Mouse (Mus musculus): ENCODE results near the gene Aacs. TPM values are rescaled to one million over a fixed set of nuclear protein-coding genes. Genes with fewer than 3 reads are reported as not detected.

Aacs gene
- polyA plus RNA-seq, 1 experiment, result 53.3 TPM

DNA sequence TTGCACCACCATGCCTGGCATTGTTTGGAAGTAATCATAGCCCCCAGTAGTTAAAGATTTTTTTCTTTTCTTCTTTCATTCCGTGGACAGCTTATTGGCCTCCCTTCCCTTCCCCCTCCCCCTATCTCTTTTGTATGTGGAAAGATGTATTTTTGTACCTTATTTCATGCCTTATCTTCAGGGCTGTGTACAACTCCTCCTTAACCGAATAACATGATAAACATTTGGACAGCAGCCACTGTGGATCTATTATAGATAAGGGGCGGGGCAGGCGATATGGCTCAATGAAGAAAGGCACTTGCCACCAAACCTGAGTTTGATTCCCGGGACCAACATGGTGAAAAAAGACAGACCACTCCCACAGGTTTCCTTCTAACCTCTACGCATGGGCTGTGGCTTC, 18.1 kb upstream of the Aacs start:
- no peak overlapping the region for H3K4me3 ChIP-seq (ENCODE audit: insufficient read depth, poor library complexity, severe bottlenecking)
- TF ChIP-seq CEBPB (IDR thresholded peaks at IDR 0.05; ENCODE audit: low read depth) (no peak), MYOG (IDR thresholded peaks at IDR 0.05; ENCODE audit: control insufficient read depth, extremely low read depth, insufficient read length) (no peak), MYOD1 (IDR thresholded peaks at IDR 0.05; ENCODE audit: control insufficient read depth, insufficient read length, low read depth) (no peak), MAX (IDR thresholded peaks at IDR 0.05) (no peak), USF1 (IDR thresholded peaks at IDR 0.05; ENCODE audit: low read depth) (no peak), FOSL1 (IDR thresholded peaks at IDR 0.05; ENCODE audit: insufficient read depth, low read length, poor library complexity, severe bottlenecking) (no peak), CTCF (IDR thresholded peaks at IDR 0.05; ENCODE audit: control insufficient read depth, insufficient read depth, insufficient read length) (no peak)
- H3K79me3 ChIP-seq (ENCODE audit: low read depth), result no peaks in the 10 kb centered on the region
- no peaks in the 10 kb centered on the region for H3K27me3 ChIP-seq (ENCODE audit: control insufficient read depth, insufficient read depth, insufficient read length)
- no peak overlapping the region for H3ac ChIP-seq (ENCODE audit: control insufficient read depth, insufficient read length, low read depth)
- peaks cover 23% of the 10 kb centered on the region for H3K36me3 ChIP-seq (ENCODE audit: control insufficient read depth, insufficient read depth)
- H3K79me2 ChIP-seq (ENCODE audit: control insufficient read depth, insufficient read depth), result no peaks in the 10 kb centered on the region

GRCm38 (mm10) chr5:125460574-125460973, 15.0 kb upstream of the Aacs start:
- no peaks in the 10 kb centered on the region for H3K27me3 ChIP-seq (ENCODE audit: control insufficient read depth, insufficient read depth, insufficient read length)
- H3K36me3 ChIP-seq (ENCODE audit: control insufficient read depth, insufficient read depth), result no peaks in the 10 kb centered on the region
- TF ChIP-seq CEBPB (IDR thresholded peaks at IDR 0.05; ENCODE audit: low read depth), result no peak
- TF ChIP-seq MAX (IDR thresholded peaks at IDR 0.05), result no peak
- no peak for TF ChIP-seq MYOG (IDR thresholded peaks at IDR 0.05; ENCODE audit: control insufficient read depth, extremely low read depth, insufficient read length)
- TF ChIP-seq FOSL1 (IDR thresholded peaks at IDR 0.05; ENCODE audit: insufficient read depth, low read length, poor library complexity, severe bottlenecking), result no peak
- no peak for TF ChIP-seq CTCF (IDR thresholded peaks at IDR 0.05; ENCODE audit: control insufficient read depth, insufficient read depth, insufficient read length)
- TF ChIP-seq MYOD1 (IDR thresholded peaks at IDR 0.05; ENCODE audit: control insufficient read depth, insufficient read length, low read depth), result no peak
- no peak for TF ChIP-seq USF1 (IDR thresholded peaks at IDR 0.05; ENCODE audit: low read depth)
- no peaks in the 10 kb centered on the region for H3K79me2 ChIP-seq (ENCODE audit: control insufficient read depth, insufficient read depth)
- H3K79me3 ChIP-seq (ENCODE audit: low read depth), result no peaks in the 10 kb centered on the region
- H3K4me3 ChIP-seq (ENCODE audit: insufficient read depth, poor library complexity, severe bottlenecking), result no peak overlapping the region
- H3ac ChIP-seq (ENCODE audit: control insufficient read depth, insufficient read length, low read depth), result no peak overlapping the region

GRCm38 (mm10) chr5:125461868-125462445, 13.7 kb upstream of the Aacs start:
- Histone ChIP-seq H3K4me3 (ENCODE audit: insufficient read depth, poor library complexity, severe bottlenecking) (no peak overlapping the region), H3K79me3 (ENCODE audit: low read depth) (no peaks in the 10 kb centered on the region), H3K27me3 (ENCODE audit: control insufficient read depth, insufficient read depth, insufficient read length) (no peaks in the 10 kb centered on the region), H3K36me3 (ENCODE audit: control insufficient read depth, insufficient read depth) (no peaks in the 10 kb centered on the region), H3ac (ENCODE audit: control insufficient read depth, insufficient read length, low read depth) (no peak overlapping the region), H3K79me2 (ENCODE audit: control insufficient read depth, insufficient read depth) (no peaks in the 10 kb centered on the region)
- TF ChIP-seq FOSL1 (IDR thresholded peaks at IDR 0.05; ENCODE audit: insufficient read depth, low read length, poor library complexity, severe bottlenecking) (no peak), USF1 (IDR thresholded peaks at IDR 0.05; ENCODE audit: low read depth) (no peak), MAX (IDR thresholded peaks at IDR 0.05) (no peak), MYOG (IDR thresholded peaks at IDR 0.05; ENCODE audit: control insufficient read depth, extremely low read depth, insufficient read length) (no peak), CTCF (IDR thresholded peaks at IDR 0.05; ENCODE audit: control insufficient read depth, insufficient read depth, insufficient read length) (peak; percentile 79), CEBPB (IDR thresholded peaks at IDR 0.05; ENCODE audit: low read depth) (no peak), MYOD1 (IDR thresholded peaks at IDR 0.05; ENCODE audit: control insufficient read depth, insufficient read length, low read depth) (no peak)

DNA sequence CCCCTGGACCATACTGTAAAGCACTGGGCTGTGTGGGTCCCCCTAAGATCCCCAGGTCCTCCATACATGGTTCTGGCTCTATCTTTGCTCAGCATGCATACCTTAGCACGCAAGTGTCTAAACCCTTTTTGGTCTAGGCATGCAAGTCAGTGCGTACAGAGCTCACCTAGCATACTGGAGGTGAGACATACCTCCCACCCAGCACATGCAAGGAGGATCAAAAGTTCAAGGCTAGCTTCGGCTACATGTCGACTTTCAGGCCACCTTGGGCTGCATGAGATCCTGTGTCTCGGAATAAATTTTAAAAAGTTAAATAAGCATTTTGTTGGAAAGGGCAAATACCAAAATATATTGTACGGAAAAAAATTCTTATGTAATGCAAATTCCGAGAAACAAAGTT, 10.4 kb upstream of the Aacs start:
- Histone ChIP-seq H3ac (ENCODE audit: control insufficient read depth, insufficient read length, low read depth) (no peak overlapping the region), H3K36me3 (ENCODE audit: control insufficient read depth, insufficient read depth) (no peaks in the 10 kb centered on the region), H3K79me3 (ENCODE audit: low read depth) (no peaks in the 10 kb centered on the region), H3K27me3 (ENCODE audit: control insufficient read depth, insufficient read depth, insufficient read length) (no peaks in the 10 kb centered on the region), H3K79me2 (ENCODE audit: control insufficient read depth, insufficient read depth) (no peaks in the 10 kb centered on the region), H3K4me3 (ENCODE audit: insufficient read depth, poor library complexity, severe bottlenecking) (no peak overlapping the region)
- TF ChIP-seq CTCF (IDR thresholded peaks at IDR 0.05; ENCODE audit: control insufficient read depth, insufficient read depth, insufficient read length) (no peak), MYOG (IDR thresholded peaks at IDR 0.05; ENCODE audit: control insufficient read depth, extremely low read depth, insufficient read length) (no peak), MYOD1 (IDR thresholded peaks at IDR 0.05; ENCODE audit: control insufficient read depth, insufficient read length, low read depth) (no peak)

GRCm38 (mm10) chr5:125465701-125466106, 9.9 kb upstream of the Aacs start:
- Histone ChIP-seq H3ac (ENCODE audit: control insufficient read depth, insufficient read length, low read depth) (no peak overlapping the region), H3K4me3 (ENCODE audit: insufficient read depth, poor library complexity, severe bottlenecking) (peak overlapping the region; percentile 6), H3K27me3 (ENCODE audit: control insufficient read depth, insufficient read depth, insufficient read length) (no peaks in the 10 kb centered on the region), H3K79me2 (ENCODE audit: control insufficient read depth, insufficient read depth) (no peaks in the 10 kb centered on the region), H3K79me3 (ENCODE audit: low read depth) (no peaks in the 10 kb centered on the region), H3K36me3 (ENCODE audit: control insufficient read depth, insufficient read depth) (no peaks in the 10 kb centered on the region)
- peak; percentile 41 for TF ChIP-seq USF1 (IDR thresholded peaks at IDR 0.05; ENCODE audit: low read depth)
- no peak for TF ChIP-seq MYOD1 (IDR thresholded peaks at IDR 0.05; ENCODE audit: control insufficient read depth, insufficient read length, low read depth)
- TF ChIP-seq MAX (IDR thresholded peaks at IDR 0.05), result peak; percentile 75

GRCm38 (mm10) chr5:125466483-125466882, 9.1 kb upstream of the Aacs start:
- TF ChIP-seq MAX (IDR thresholded peaks at IDR 0.05), result no peak
- no peak for TF ChIP-seq CEBPB (IDR thresholded peaks at IDR 0.05; ENCODE audit: low read depth)
- TF ChIP-seq FOSL1 (IDR thresholded peaks at IDR 0.05; ENCODE audit: insufficient read depth, low read length, poor library complexity, severe bottlenecking), result no peak
- TF ChIP-seq MYOG (IDR thresholded peaks at IDR 0.05; ENCODE audit: control insufficient read depth, extremely low read depth, insufficient read length), result no peak
- no peak for TF ChIP-seq CTCF (IDR thresholded peaks at IDR 0.05; ENCODE audit: control insufficient read depth, insufficient read depth, insufficient read length)
- TF ChIP-seq USF1 (IDR thresholded peaks at IDR 0.05; ENCODE audit: low read depth), result no peak
- TF ChIP-seq MYOD1 (IDR thresholded peaks at IDR 0.05; ENCODE audit: control insufficient read depth, insufficient read length, low read depth), result no peak
- H3K36me3 ChIP-seq (ENCODE audit: control insufficient read depth, insufficient read depth), result no peaks in the 10 kb centered on the region
- H3ac ChIP-seq (ENCODE audit: control insufficient read depth, insufficient read length, low read depth), result no peak overlapping the region
- no peaks in the 10 kb centered on the region for H3K79me3 ChIP-seq (ENCODE audit: low read depth)
- no peak overlapping the region for H3K4me3 ChIP-seq (ENCODE audit: insufficient read depth, poor library complexity, severe bottlenecking)
- no peaks in the 10 kb centered on the region for H3K79me2 ChIP-seq (ENCODE audit: control insufficient read depth, insufficient read depth)
- H3K27me3 ChIP-seq (ENCODE audit: control insufficient read depth, insufficient read depth, insufficient read length), result no peaks in the 10 kb centered on the region
